Mouse (Mus musculus): ENCODE results near the gene Hist1h3h. TPM values are rescaled to one million over a fixed set of nuclear protein-coding genes. Genes with fewer than 3 reads are reported as not detected.

Hist1h3h gene
- polyA plus RNA-seq, 1 experiment from 2014 or later = 3.7 TPM

Small RNA genes within 50 kb of the gene (microRNA-seq; reads per million reads assigned to microRNA genes)
- gene Gm44357 (not detected), gene Gm44367 (not detected), gene Gm44454 (not detected)

Other genes with a start within 250 kb of the Hist1h3h start
- gene Nkapl, start 249.2 kb upstream of the Hist1h3h start, polyA plus RNA-seq (2016; fragmentation: Nextera tagmentation; extraction: Ambion mirVana) = 2.0 and 2.4 TPM in 2 replicates
- 2.0 and 2.1 TPM in 2 replicates for gene Zkscan4, start 238.8 kb upstream of the Hist1h3h start, polyA plus RNA-seq (2016; fragmentation: Nextera tagmentation; extraction: Ambion mirVana)
- gene Gm10065, start 238.2 kb upstream of the Hist1h3h start, polyA plus RNA-seq (2016; fragmentation: Nextera tagmentation; extraction: Ambion mirVana) = not detected in 2 replicates
- gene AK157302, start 222.4 kb upstream of the Hist1h3h start, polyA plus RNA-seq (2016; fragmentation: Nextera tagmentation; extraction: Ambion mirVana) = 0.21 and 0.53 TPM in 2 replicates
- gene Gm11273, start 216.2 kb upstream of the Hist1h3h start, polyA plus RNA-seq (2016; fragmentation: Nextera tagmentation; extraction: Ambion mirVana) = 9.0 and 11.6 TPM in 2 replicates
- gene Zkscan8, start 186.5 kb upstream of the Hist1h3h start, polyA plus RNA-seq (2016; fragmentation: Nextera tagmentation; extraction: Ambion mirVana) = 5.3 and 7.3 TPM in 2 replicates
- 0.05 and 0.07 TPM in 2 replicates for gene Olfr1366, start 174.9 kb upstream of the Hist1h3h start, polyA plus RNA-seq (2016; fragmentation: Nextera tagmentation; extraction: Ambion mirVana)
- gene Olfr1535, start 157.8 kb upstream of the Hist1h3h start, polyA plus RNA-seq (2016; fragmentation: Nextera tagmentation; extraction: Ambion mirVana) = 0.04 TPM in 1 of 2 replicates, not detected in the other
- not detected in 2 replicates for gene Olfr1364, start 135.9 kb upstream of the Hist1h3h start, polyA plus RNA-seq (2016; fragmentation: Nextera tagmentation; extraction: Ambion mirVana)
- not detected in 2 replicates for gene Olfr1362, start 103.6 kb upstream of the Hist1h3h start, polyA plus RNA-seq (2016; fragmentation: Nextera tagmentation; extraction: Ambion mirVana)
- not detected in 2 replicates for gene Olfr11, start 75.1 kb upstream of the Hist1h3h start, polyA plus RNA-seq (2016; fragmentation: Nextera tagmentation; extraction: Ambion mirVana)
- gene Olfr1361, start 54.3 kb upstream of the Hist1h3h start, polyA plus RNA-seq (2016; fragmentation: Nextera tagmentation; extraction: Ambion mirVana) = not detected in 2 replicates
- gene Olfr1360, start 40.3 kb upstream of the Hist1h3h start, polyA plus RNA-seq (2016; fragmentation: Nextera tagmentation; extraction: Ambion mirVana) = not detected in 2 replicates
- not detected in 2 replicates for gene Olfr1359, start 19.5 kb upstream of the Hist1h3h start, polyA plus RNA-seq (2016; fragmentation: Nextera tagmentation; extraction: Ambion mirVana)
- gene Hist1h2bl, start 1.5 kb upstream of the Hist1h3h start, polyA plus RNA-seq (2016; fragmentation: Nextera tagmentation; extraction: Ambion mirVana) = 1.4 TPM in 1 of 2 replicates, not detected in the other
- 6.3 and 11.7 TPM in 2 replicates for gene Hist1h2ai, start 1.2 kb upstream of the Hist1h3h start, polyA plus RNA-seq (2016; fragmentation: Nextera tagmentation; extraction: Ambion mirVana)
- 2.4 and 3.7 TPM in 2 replicates for gene Hist1h2bm, start 4.4 kb downstream of the Hist1h3h start, polyA plus RNA-seq (2016; fragmentation: Nextera tagmentation; extraction: Ambion mirVana)
- gene Hist1h4j, start 17.4 kb downstream of the Hist1h3h start, polyA plus RNA-seq (2016; fragmentation: Nextera tagmentation; extraction: Ambion mirVana) = 2.0 TPM in 1 of 2 replicates, not detected in the other
- gene Hist1h4k, start 32.8 kb downstream of the Hist1h3h start, polyA plus RNA-seq (2016; fragmentation: Nextera tagmentation; extraction: Ambion mirVana) = 2.4 and 3.8 TPM in 2 replicates
- 6.7 and 8.3 TPM in 2 replicates for gene Hist1h2ak, start 36.2 kb downstream of the Hist1h3h start, polyA plus RNA-seq (2016; fragmentation: Nextera tagmentation; extraction: Ambion mirVana)
- gene Hist1h2bn, start 36.5 kb downstream of the Hist1h3h start, polyA plus RNA-seq (2016; fragmentation: Nextera tagmentation; extraction: Ambion mirVana) = 1.2 and 3.0 TPM in 2 replicates
- 12.2 and 12.8 TPM in 2 replicates for gene Hist1h1b, start 63.0 kb downstream of the Hist1h3h start, polyA plus RNA-seq (2016; fragmentation: Nextera tagmentation; extraction: Ambion mirVana)
- gene Hist1h3i, start 65.7 kb downstream of the Hist1h3h start, polyA plus RNA-seq (2016; fragmentation: Nextera tagmentation; extraction: Ambion mirVana) = 51.2 and 119 TPM in 2 replicates
- gene Hist1h2an, start 69.6 kb downstream of the Hist1h3h start, polyA plus RNA-seq (2016; fragmentation: Nextera tagmentation; extraction: Ambion mirVana) = 4.6 and 7.6 TPM in 2 replicates
- gene Hist1h2bp, start 69.8 kb downstream of the Hist1h3h start, polyA plus RNA-seq (2016; fragmentation: Nextera tagmentation; extraction: Ambion mirVana) = 1.00 and 1.6 TPM in 2 replicates
- 9.9 and 15.1 TPM in 2 replicates for gene Hist1h2bq, start 92.5 kb downstream of the Hist1h3h start, polyA plus RNA-seq (2016; fragmentation: Nextera tagmentation; extraction: Ambion mirVana)
- not detected in 2 replicates for gene Hist1h2ao, start 92.8 kb downstream of the Hist1h3h start, polyA plus RNA-seq (2016; fragmentation: Nextera tagmentation; extraction: Ambion mirVana)
- gene Hist1h4m, start 94.1 kb downstream of the Hist1h3h start, polyA plus RNA-seq (2016; fragmentation: Nextera tagmentation; extraction: Ambion mirVana) = not detected in 2 replicates
- 3.8 and 9.2 TPM in 2 replicates for gene Hist1h4n, start 114.5 kb downstream of the Hist1h3h start, polyA plus RNA-seq (2016; fragmentation: Nextera tagmentation; extraction: Ambion mirVana)
- 2,387 and 3,574 TPM in 2 replicates for gene Hist1h2ap, start 115.8 kb downstream of the Hist1h3h start, polyA plus RNA-seq (2016; fragmentation: Nextera tagmentation; extraction: Ambion mirVana)
- gene Hist1h2br, start 116.1 kb downstream of the Hist1h3h start, polyA plus RNA-seq (2016; fragmentation: Nextera tagmentation; extraction: Ambion mirVana) = 9.9 and 15.3 TPM in 2 replicates
- gene Zfp184, start 227.4 kb downstream of the Hist1h3h start, polyA plus RNA-seq (2016; fragmentation: Nextera tagmentation; extraction: Ambion mirVana) = 7.4 and 9.1 TPM in 2 replicates